Mouse (Mus musculus): ENCODE measurements around the gene Klk7.

- TF ChIP-seq CTCF (conservative IDR thresholded peaks at IDR 0.05; ENCODE audit: low read length) (no peak), NANOG (IDR thresholded peaks at IDR 0.05; ENCODE audit: borderline replicate concordance, low read length) (no peak), POU5F1 (IDR thresholded peaks at IDR 0.05; ENCODE audit: borderline replicate concordance, low read length) (no peak)
Observed at GRCm38 (mm10) chr7:43815211-43815610, 4.1 kb downstream of the Klk7 start.
